Mouse (Mus musculus): Measurements from ENCODE around the gene Ppp2r3d. TPM values are rescaled to one million over a fixed set of nuclear protein-coding genes. Genes with fewer than 3 reads are reported as not detected.

Gene Ppp2r3d
- total RNA-seq, 1 experiment from 2014 or later: 14.9 TPM

GRCm38 (mm10) chr9:124422900-124423551 lies 53.7 kb downstream of the Ppp2r3d start:
- ATAC-seq (replicated peaks; ENCODE audit: insufficient number of reproducible peaks, low FRiP score, low TSS enrichment, poor library complexity, severe bottlenecking): peak; percentile 49

GRCm38 (mm10) chr9:124422427-124422826 lies 54.3 kb downstream of the Ppp2r3d start:
- ATAC-seq (replicated peaks; ENCODE audit: insufficient number of reproducible peaks, low FRiP score, low TSS enrichment, poor library complexity, severe bottlenecking): no peak

- no peak for ATAC-seq (replicated peaks; ENCODE audit: insufficient number of reproducible peaks, low FRiP score, low TSS enrichment, poor library complexity, severe bottlenecking)
Measured at GRCm38 (mm10) chr9:124412921-124413320, 63.8 kb downstream of the Ppp2r3d start.

GRCm38 (mm10) chr9:124411553-124411952 lies 65.1 kb downstream of the Ppp2r3d start:
- ATAC-seq (replicated peaks; ENCODE audit: insufficient number of reproducible peaks, low FRiP score, low TSS enrichment, poor library complexity, severe bottlenecking): no peak

- ATAC-seq (replicated peaks; ENCODE audit: insufficient number of reproducible peaks, low FRiP score, low TSS enrichment, poor library complexity, severe bottlenecking): no peak
Measured at GRCm38 (mm10) chr9:124408564-124408963, 68.1 kb downstream of the Ppp2r3d start.

Other genes starting within 250 kb of the Ppp2r3d start
- 33.1 to 47.2 TPM (median 40.9 TPM) in 3 replicates for gene 2010315B03Rik, start 164.2 kb downstream of the Ppp2r3d start, total RNA-seq (2017)
- not detected in 3 replicates for gene Gm21836, start 16.9 kb upstream of the Ppp2r3d start, total RNA-seq (2017)